Mouse (Mus musculus) bone marrow macrophage, adult 2 months (primary cell): ENCODE measurements around the gene Suz12.

Experiments
- CTCF ChIP-seq: IDR thresholded peaks from 2 replicates; pipeline ENCODE4 v1.5.1; 2012; ENCODE audit warnings: low read depth, mild to moderate bottlenecking, low read length, moderate library complexity
- POLR2A ChIP-seq: IDR thresholded peaks from 2 replicates; pipeline ENCODE4 v1.6.1; 2012; ENCODE audit warnings: mild to moderate bottlenecking, low read depth, low read length, borderline replicate concordance

- TF ChIP-seq CTCF (no peak), POLR2A (no peak)
Observed at GRCm38 (mm10) chr11:80081786-80082319, 88.9 kb downstream of the Suz12 start.
